Mouse (Mus musculus) natural killer cell, adult 2 months (primary cell): Measurements from ENCODE around the gene Syap1.
A peak's percentile ranks its signal among the peaks of the same experiment; 100 is the strongest.
"Not testable (repeated sequence)": the region's sequence is repeated elsewhere in the genome, so short reads cannot be mapped to it uniquely, and the experiment has no call there.

ENCODE experiments used
- DNase-seq, 2 experiments: peaks; one replicate each; pipeline ENCODE4 v3.0.0; 2022; ENCODE audit warnings: low spot score in 2 of 2

The Syap1 gene

DNA sequence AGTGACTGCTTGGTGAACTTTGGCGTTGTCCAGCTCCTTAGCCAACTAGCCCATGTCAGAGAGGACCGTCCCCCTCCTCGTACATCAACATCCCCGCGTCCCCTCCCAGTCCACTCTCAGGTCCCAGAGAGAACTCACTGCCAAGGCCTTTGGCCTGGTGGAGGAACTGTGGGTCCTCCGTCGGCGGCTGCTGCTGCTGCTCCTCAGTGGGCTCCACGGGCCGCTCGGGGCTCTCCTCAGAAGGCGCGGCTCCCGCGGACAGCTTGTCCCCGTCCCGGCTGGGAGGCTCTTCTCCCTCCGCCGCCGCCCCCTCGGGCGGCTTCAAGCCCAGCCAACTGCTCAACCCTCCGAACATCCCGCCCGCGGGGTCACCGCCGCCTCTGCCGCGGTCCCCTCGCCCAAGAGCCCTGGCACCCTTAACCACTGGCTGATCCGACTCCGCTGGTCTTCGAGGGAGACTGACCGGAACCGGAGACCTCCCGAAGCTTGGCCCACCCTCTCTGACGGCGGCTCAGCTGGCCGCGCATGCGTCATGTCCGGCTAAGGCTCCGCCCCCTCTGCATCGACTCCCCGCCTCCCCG is at the start of gene Syap1:
Gene Syap1 (minus strand): TSS at position 517 of the 581 bp plus-strand sequence.
- peak; percentile 77 to 84 for DNase-seq

- DNase-seq = no peak
Measured at GRCm38 (mm10) chrX:162931467-162931866, 43.2 kb upstream of the Syap1 start.

DNA sequence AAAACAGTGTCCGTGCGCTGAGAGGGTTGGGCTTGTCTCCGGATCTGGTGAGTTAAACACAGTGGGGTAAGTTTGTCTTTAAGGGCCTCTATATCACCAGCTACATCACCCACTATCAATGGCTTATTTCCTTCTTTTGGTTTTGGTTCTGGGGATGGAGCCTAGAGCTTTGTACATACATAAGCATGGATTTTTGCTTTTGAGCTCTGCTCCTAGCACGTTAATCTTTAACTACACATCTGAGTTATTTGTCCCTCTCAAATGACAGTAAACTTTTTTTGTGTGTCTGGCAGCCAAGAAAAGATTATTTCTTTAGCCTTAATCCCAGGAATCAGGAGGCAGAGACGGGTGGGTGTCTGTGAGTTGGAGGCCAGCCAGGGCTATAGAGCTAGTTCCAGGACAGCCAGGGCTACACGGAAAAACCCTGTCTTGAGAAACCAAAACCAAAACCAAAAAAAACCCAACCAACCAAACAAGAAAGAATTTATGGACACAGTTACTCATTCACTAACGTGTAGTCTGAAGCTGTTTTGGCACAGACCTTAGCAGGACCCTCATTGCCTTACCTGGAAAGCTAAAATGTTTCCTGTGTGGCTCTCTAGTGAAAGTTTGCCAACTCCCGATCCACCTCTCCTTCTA is 33.4 kb upstream of the Syap1 start:
- DNase-seq = no peak

DNA sequence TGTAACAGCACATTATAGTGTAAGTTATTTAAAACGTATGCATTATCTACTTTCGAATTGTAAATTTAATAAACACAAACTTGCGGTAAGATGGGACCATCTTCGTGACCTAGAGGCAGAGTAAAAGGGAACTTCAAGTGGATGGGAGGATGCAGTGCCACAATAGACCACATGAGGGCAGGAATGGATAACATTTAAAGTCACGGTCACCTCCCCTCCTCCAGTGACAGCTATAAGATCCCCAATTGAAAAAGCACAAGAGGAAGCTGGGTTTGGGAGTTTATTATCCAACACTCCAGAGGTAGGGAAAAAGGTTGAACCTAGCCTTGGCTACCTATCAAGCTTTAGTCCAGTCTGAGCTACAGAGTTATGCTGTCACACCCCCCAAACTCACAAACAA is 27.4 kb upstream of the Syap1 start:
- peak; percentile 5 to 52 for DNase-seq

GRCm38 (mm10) chrX:162913651-162914050 is 25.4 kb upstream of the Syap1 start:
- DNase-seq = no peak

DNA sequence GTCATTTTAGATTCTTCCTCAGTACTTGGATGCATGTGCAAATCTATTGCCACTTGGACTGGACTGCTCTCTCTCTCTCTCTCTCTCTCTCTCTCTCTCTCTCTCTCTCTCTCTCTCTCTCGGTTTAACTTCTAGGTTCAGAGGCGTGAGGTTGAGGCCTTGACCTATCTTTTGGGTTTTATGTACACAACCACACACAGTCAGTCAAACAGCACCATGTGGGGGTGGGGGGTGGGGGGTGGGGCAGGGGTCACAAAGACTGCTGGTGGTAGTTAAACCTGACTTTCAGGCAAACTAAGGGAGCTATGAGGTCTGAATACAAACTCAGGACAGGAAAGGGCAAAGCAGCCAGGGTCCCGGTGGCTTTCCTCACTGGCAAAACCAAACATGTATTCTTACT is 19.3 kb upstream of the Syap1 start:
- DNase-seq = no peak

DNA sequence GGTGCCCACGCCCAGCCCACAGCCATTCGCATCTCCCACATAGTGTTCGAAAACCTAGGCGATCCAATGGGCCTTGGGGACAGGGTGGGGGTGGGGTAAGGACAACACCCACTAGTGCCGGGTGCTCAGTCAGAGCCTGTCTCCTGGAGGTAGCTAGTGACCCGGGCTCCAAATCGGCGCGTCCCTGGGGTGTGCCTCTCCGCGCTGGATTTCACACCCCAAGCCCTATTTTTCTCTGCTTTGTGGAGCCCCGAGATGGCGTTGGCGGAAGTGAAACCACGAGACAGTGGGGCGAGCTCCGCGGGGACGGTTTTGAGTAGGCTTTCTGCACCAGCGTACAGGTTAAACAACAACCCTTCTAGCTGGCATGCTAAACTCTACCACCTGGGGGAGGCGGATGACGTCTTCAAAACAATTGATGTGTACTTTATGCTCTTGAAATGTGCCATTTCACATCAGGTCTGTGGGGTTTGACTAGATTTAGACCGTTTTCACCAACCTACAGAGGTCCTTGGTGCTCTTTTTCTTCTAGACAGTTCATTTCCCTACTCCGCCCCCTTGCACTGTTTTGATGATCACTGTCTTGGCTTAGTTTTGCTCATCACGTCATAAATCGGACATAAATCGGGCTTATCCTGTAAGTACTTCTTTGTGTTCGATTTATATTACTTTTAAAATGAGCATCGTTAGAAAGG is 13.9 kb upstream of the Syap1 start:
- peak; percentile 59 to 84 for DNase-seq

- peak; percentile 24 to 39 for DNase-seq
Measured at GRCm38 (mm10) chrX:162901371-162902039, 13.3 kb upstream of the Syap1 start.

DNA sequence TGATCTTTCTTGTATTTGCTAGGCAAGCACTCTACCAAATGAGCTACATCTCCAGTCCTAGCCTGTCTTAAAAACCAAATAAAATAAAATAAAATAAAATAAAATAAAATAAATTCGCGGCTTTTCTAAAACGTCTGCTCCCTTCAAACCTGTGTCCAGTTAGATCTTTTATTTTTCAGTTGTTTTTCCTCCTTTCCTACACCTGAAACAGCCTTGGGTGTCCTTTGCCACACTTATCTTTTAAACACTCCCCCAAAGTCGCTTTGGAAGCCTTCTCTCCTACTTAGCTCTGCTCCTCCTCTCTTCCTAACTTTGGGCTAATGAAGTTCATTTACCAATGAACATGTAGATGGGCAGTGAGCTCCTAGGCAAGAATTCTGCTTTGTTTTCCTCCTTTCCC is 12.7 kb upstream of the Syap1 start, which contains the start of gene Ctps2:
Gene Ctps2 (plus strand): TSS at position 301 of the 400 bp plus-strand sequence.
- DNase-seq = no peak

GRCm38 (mm10) chrX:162888575-162889223 is 452 bp upstream of the Syap1 start:
- DNase-seq = not testable (repeated sequence)

- DNase-seq = no peak
Measured at GRCm38 (mm10) chrX:162878236-162878635, 10.0 kb downstream of the Syap1 start.

DNA sequence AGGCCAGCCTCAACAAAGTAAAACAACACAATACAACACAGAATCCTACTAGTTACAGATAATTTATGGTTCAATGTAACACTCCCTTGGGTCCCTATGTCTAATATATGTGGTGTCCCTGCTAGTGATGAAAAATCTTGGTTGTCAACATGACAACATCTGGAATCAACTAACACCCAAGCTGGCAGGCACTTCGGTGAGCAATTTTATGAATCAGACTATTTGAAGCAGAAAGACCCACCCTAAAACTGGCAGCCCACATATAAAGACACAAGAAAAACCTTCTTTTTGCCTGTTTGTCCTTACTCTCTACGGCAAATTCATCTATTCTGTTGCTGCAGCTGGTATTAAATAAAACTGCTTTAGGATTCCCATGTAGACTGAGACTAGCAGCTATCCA is 14.5 kb downstream of the Syap1 start:
- no peak for DNase-seq

DNA sequence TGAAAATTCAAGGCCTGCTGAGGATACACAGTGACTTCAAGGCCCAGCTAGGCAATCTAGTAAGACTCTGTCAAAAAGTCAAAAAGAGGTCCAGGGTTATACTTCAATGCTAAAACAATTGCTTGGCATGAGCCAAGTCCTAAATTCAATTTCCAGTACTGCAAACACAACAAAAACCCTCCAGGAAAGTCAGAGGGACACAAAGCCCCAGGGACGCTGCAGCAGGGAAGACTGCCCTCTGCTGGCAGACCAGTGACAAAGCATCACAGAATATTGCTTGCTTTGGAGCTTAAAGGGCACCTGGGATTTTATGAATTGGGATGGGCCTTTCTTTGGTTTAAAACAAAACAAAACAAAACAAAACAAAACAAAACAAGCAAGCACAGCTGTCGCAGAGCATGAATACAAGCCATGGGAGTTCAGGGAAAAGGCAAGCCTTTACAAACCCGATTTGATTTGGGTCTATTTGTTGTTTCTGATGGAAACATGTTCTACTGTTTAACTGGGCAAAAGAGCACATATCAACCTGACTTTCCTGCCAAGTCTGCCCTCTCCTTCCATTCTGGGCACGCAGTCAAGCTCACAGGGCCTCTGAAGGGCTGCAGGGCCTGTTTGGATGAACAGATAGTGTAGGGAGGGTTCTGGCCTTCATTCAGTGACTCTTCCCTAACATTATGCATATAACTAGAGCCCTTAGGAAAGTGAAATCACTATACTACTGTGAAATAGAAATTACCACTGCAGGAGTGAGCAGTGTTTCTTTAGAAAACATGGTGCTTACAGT is 16.3 kb downstream of the Syap1 start:
- DNase-seq = peak; percentile 8 to 9

GRCm38 (mm10) chrX:162868294-162868965 is 19.8 kb downstream of the Syap1 start:
- DNase-seq = no peak

DNA sequence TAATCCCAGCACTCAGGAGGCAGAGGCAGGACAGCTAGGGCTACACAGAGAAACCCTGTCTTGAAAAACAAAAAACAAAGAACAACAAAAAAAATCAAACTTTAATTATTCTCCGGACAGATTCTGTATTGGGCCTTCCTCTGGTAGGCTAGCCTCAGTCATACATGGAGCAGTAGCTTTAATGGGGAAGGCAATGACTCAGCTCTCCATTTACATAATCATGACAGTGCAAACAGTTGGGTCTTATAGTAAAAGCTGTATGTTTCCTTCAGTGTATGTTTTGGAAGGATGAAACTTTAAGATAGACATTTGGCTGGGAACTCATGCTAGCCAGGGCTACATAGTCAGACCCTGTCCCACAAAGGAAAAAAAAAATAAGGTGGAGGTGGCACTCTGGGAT is 39.6 kb downstream of the Syap1 start:
- DNase-seq = no peak

DNA sequence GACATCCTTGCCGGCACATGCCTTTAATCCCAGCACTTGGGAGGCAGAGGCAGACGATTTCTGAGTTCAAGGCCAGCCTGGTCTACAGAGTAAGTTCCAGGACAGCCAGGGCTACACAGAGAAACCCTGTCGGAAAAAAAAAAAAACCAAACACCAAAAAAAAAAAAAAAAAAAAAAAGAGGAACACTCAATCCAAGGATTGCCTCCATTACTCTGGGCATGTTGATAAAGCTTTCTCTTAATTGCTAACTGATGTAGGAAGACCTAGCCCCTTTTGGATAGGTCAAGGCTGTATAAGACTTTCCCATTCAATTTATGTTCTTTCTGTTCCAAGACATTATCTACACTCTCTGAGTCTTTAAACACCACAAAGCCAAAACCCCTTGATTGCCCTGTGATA is 42.7 kb downstream of the Syap1 start:
- DNase-seq = no peak

DNA sequence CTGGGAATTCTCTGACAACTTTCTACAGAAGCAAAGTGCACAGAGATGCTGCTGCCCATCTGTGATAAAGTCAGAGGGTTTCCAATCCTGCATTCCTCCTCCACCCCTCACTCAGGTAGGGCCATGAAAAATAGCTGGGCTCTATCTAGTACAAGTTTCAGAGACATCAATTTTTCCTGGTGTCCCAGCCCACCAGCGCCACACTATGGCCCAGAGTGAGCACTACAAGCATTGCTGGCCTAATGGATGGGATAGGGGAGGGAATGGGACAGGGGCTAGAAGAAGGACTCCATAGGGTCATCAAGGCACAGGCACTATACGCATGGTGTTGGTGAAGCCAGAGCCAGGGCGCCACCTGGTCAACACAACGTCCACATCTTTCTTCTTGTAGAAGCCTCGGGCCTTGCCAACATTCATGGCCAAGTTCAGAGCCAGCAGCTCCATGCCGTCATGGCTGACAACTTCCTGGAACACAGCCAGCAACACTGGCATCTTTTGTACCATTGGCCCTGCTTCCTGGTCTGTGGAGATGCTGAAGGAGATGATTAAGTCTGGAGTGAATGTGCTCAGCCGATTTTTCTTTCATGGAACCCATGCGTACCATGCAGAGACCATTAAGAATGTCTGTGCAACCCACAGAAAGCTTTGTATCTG is 43.7 kb downstream of the Syap1 start:
- DNase-seq = no peak

DNA sequence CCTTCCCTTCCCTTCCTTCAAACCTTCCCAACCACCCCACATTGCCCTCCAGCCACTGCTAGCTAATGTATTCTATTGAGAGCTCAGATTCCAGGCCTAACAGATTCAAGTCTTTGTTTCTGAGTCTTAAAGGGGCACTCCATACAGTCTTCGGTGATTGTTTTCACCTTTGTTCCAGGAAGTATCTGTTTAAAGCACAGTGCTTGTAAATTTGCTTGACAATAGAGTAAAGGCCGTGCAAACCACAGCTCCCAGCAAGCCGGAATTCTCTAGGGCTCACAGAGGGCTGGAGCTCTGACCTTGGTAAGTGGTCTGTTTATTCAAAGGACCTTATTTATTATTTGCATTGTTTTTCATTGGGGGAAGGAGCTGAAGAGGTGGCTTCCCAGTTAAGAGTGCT is 56.1 kb downstream of the Syap1 start:
- no peak for DNase-seq

GRCm38 (mm10) chrX:162831542-162831941 is 56.7 kb downstream of the Syap1 start:
- DNase-seq = no peak

DNA sequence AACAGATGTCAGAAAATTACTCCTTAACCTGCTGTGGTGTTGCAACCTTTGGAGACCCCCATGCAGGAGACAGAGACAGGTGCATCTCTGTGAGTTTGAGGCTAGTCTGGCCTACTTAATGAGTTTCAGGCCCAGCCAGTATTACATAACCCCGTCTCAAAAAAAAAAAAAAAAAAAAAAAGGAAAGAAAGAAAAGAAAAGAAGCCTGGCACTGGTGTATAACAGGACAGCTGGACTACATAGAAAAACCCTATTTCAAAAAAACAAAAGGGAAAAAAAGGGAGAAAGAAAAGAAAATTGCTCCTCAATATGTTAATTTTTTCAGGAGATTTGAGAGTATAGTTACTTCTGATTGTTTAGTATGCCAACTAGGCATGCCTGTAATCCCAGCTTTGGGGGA is 57.2 kb downstream of the Syap1 start:
- DNase-seq = no peak
